Mouse (Mus musculus) left cerebral cortex, postnatal 4 days (tissue): ENCODE data around the gene Myf6. TPM values are rescaled to one million over a fixed set of nuclear protein-coding genes. Genes with fewer than 3 reads are reported as not detected.

Experiments used
- DNase-seq: peaks from one replicate; pipeline ENCODE4 v3.0.0-alpha.2; 2022
- intact Hi-C: fragments of 180-260 bp; cut with DNase I; formaldehyde crosslinking; loops from one replicate; pipeline ENCODE4 v1.15.1; 2025
- total RNA-seq, 2 experiments: library from RNA; stranded (reverse); gene quantifications; 2 replicates each; pipeline ENCODE4 v1.2.3; 2021

The Myf6 gene
- not detected for total RNA-seq

GRCm38 (mm10) chr10:107494568-107494967, at the start of gene Myf6:
TSS of gene Myf6 (minus strand) at chr10:107494737.
- intact Hi-C loops: no loop called here

GRCm38 (mm10) chr10:107543026-107543425, 48.5 kb upstream of the Myf6 start:
- intact Hi-C loops: no loop called here

More at GRCm38 (mm10) chr10:107494568-107494967, at the start of gene Myf6:
- no peak for DNase-seq

GRCm38 (mm10) chr10:107528758-107529157, 34.2 kb upstream of the Myf6 start:
- intact Hi-C loops: no loop called here
- DNase-seq: no peak

More at GRCm38 (mm10) chr10:107543026-107543425, 48.5 kb upstream of the Myf6 start:
- no peak for DNase-seq

GRCm38 (mm10) chr10:107519216-107519615, 24.7 kb upstream of the Myf6 start:
- DNase-seq: peak; percentile 9
- intact Hi-C loops: no loop called here

GRCm38 (mm10) chr10:107516641-107517040, 22.1 kb upstream of the Myf6 start:
- DNase-seq: no peak
- intact Hi-C loops: no loop called here

GRCm38 (mm10) chr10:107514735-107515134, 20.2 kb upstream of the Myf6 start:
- intact Hi-C loops: no loop called here
- no peak for DNase-seq

GRCm38 (mm10) chr10:107506397-107506796, 11.9 kb upstream of the Myf6 start:
- no peak for DNase-seq
- intact Hi-C loops: no loop called here

GRCm38 (mm10) chr10:107503430-107503829, 8.9 kb upstream of the Myf6 start:
- intact Hi-C loops: no loop called here
- no peak for DNase-seq

- DNase-seq: no peak
- intact Hi-C loops: no loop called here
Observed at GRCm38 (mm10) chr10:107502193-107502592, 7.7 kb upstream of the Myf6 start.

GRCm38 (mm10) chr10:107499656-107500055, 5.1 kb upstream of the Myf6 start:
- DNase-seq: no peak
- intact Hi-C loops: no loop called here

GRCm38 (mm10) chr10:107496402-107496801, 1.9 kb upstream of the Myf6 start:
- intact Hi-C loops: no loop called here
- DNase-seq: no peak

- no peak for DNase-seq
- intact Hi-C loops: no loop called here
Observed at GRCm38 (mm10) chr10:107493580-107494474, 710 bp downstream of the Myf6 start.

GRCm38 (mm10) chr10:107492867-107493579, 1.5 kb downstream of the Myf6 start:
- intact Hi-C loops: no loop called here
- DNase-seq: no peak

GRCm38 (mm10) chr10:107488654-107489315, 5.8 kb downstream of the Myf6 start:
- DNase-seq: no peak
- intact Hi-C loops: no loop called here

- intact Hi-C loops: no loop called here
- no peak for DNase-seq
Observed at GRCm38 (mm10) chr10:107486770-107487169, 7.8 kb downstream of the Myf6 start.

- DNase-seq: no peak
- intact Hi-C loops: no loop called here
Observed at GRCm38 (mm10) chr10:107485870-107486269, 8.7 kb downstream of the Myf6 start, which contains the start of gene Myf5. TSS of gene Myf5 (minus strand) at chr10:107486134.

- intact Hi-C loops: no loop called here
- no peak for DNase-seq
Observed at GRCm38 (mm10) chr10:107484050-107484449, 10.5 kb downstream of the Myf6 start.

GRCm38 (mm10) chr10:107473497-107473896, 21.0 kb downstream of the Myf6 start:
- DNase-seq: no peak
- intact Hi-C loops: no loop called here

GRCm38 (mm10) chr10:107471712-107472111, 22.8 kb downstream of the Myf6 start:
- intact Hi-C loops: no loop called here
- no peak for DNase-seq

- DNase-seq: no peak
- intact Hi-C loops: no loop called here
Observed at GRCm38 (mm10) chr10:107467819-107468218, 26.7 kb downstream of the Myf6 start.
